Mouse (Mus musculus) CH12.LX (cell line): ENCODE results near the gene Prss54. TPM values are rescaled to one million over a fixed set of nuclear protein-coding genes. Genes with fewer than 3 reads are reported as not detected.

Experiments
- DNase-seq: peaks from one replicate; pipeline ENCODE4 v3.0.0-alpha.2; 2013; ENCODE audit errors: extremely low read depth
- H3K27ac ChIP-seq: 2 replicates; pipeline ENCODE4 v1.5.1; 2012; ENCODE audit warnings: low read depth, mild to moderate bottlenecking, control low read depth, moderate library complexity; ENCODE audit not compliant: insufficient read depth
- H3K27me3 ChIP-seq: replicated peaks from 2 replicates; pipeline ENCODE3; 2012; ENCODE audit warnings: inconsistent platforms
- H3K36me3 ChIP-seq, 2 experiments: replicated peaks in 1 of 2; 2 replicates each; pipeline versions ENCODE3 to v1.6.1; 2012; ENCODE audit warnings: inconsistent platforms in 1 of 2, low read length in 1 of 2, mild to moderate bottlenecking in 1 of 2, mixed read lengths in 1 of 2, moderate library complexity in 1 of 2; ENCODE audit not compliant: control insufficient read depth in 1 of 2, insufficient read depth in 1 of 2
- H3K4me1 ChIP-seq, 2 experiments: 2 replicates each; pipeline ENCODE4 v1.6.1; 2012; ENCODE audit warnings: inconsistent platforms in 1 of 2, moderate library complexity in 1 of 2; ENCODE audit not compliant: insufficient read depth in 2 of 2, control insufficient read depth in 1 of 2
- H3K4me2 ChIP-seq: 2 replicates; pipeline ENCODE4 v1.6.1; 2012; ENCODE audit warnings: low read depth, mild to moderate bottlenecking, control low read depth; ENCODE audit not compliant: poor library complexity, insufficient read depth, severe bottlenecking
- H3K4me3 ChIP-seq, 3 experiments: fragments of 150-350 bp in 1 of 3; sonication (generic) in 1 of 3; replicated peaks in 1 of 3; 2 replicates each; pipeline versions ENCODE3 to v1.5.1; 2011 to 2012; ENCODE audit warnings: low read depth in 2 of 3, low read length in 2 of 3, mild to moderate bottlenecking in 2 of 3, moderate library complexity in 2 of 3, control low read depth in 1 of 3, improper control_type of control experiment in 1 of 3, inconsistent platforms in 1 of 3, mixed read lengths in 1 of 3; ENCODE audit not compliant: poor library complexity in 1 of 3
- H3K79me2 ChIP-seq: replicated peaks from 2 replicates; pipeline ENCODE4 v1.6.1; 2012; ENCODE audit warnings: mild to moderate bottlenecking, moderate library complexity; ENCODE audit not compliant: control insufficient read depth, poor library complexity, insufficient read depth, severe bottlenecking; ENCODE audit errors: extremely low read depth
- H3K9ac ChIP-seq: 2 replicates; pipeline ENCODE4 v1.6.1; 2012; ENCODE audit warnings: low read depth, mild to moderate bottlenecking, control low read depth, moderate library complexity; ENCODE audit not compliant: insufficient read depth
- H3K9me3 ChIP-seq: replicated peaks from 2 replicates; pipeline ENCODE3; 2012; ENCODE audit warnings: low read length, inconsistent platforms, mixed read lengths
- CHD1 ChIP-seq: IDR thresholded peaks from 2 replicates; pipeline ENCODE4 v1.6.1; 2012; ENCODE audit warnings: low read depth, low read length, improper control_type of control experiment, inconsistent platforms
- E2F4 ChIP-seq: IDR thresholded peaks from 2 replicates; pipeline ENCODE4 v1.6.1; 2011; ENCODE audit warnings: low read depth, low read length, improper control_type of control experiment; ENCODE audit not compliant: insufficient replicate concordance
- GABPA ChIP-seq: IDR thresholded peaks from 2 replicates; pipeline ENCODE4 v1.6.1; 2012; ENCODE audit warnings: low read depth, low read length, improper control_type of control experiment, inconsistent platforms; ENCODE audit not compliant: insufficient replicate concordance
- IRF4 ChIP-seq: IDR thresholded peaks from 2 replicates; pipeline ENCODE4 v1.6.1; 2014; ENCODE audit warnings: low read depth, mild to moderate bottlenecking, inconsistent platforms, low read length, improper control_type of control experiment
- JUND ChIP-seq: conservative IDR thresholded peaks from 2 replicates; pipeline ENCODE4 v1.6.1; 2011; ENCODE audit warnings: low read depth, low read length, improper control_type of control experiment
- MAFK ChIP-seq: IDR thresholded peaks from 2 replicates; pipeline ENCODE4 v1.6.1; 2011; ENCODE audit warnings: low read length, improper control_type of control experiment; ENCODE audit not compliant: insufficient replicate concordance
- MEF2A ChIP-seq: IDR thresholded peaks from 2 replicates; pipeline ENCODE4 v1.6.1; 2014; ENCODE audit warnings: low read depth, mild to moderate bottlenecking, inconsistent platforms, low read length, improper control_type of control experiment, borderline replicate concordance
- MXI1 ChIP-seq: IDR thresholded peaks from 2 replicates; pipeline ENCODE4 v1.6.1; 2011; ENCODE audit warnings: mild to moderate bottlenecking, low read depth, low read length, improper control_type of control experiment
- MYC ChIP-seq: IDR thresholded peaks from 2 replicates; pipeline ENCODE4 v1.6.1; 2011; ENCODE audit warnings: low read depth, mild to moderate bottlenecking, improper control_type of control experiment, low read length
- NELFE ChIP-seq: IDR thresholded peaks from 2 replicates; pipeline ENCODE4 v1.6.1; 2011; ENCODE audit warnings: low read depth, low read length, improper control_type of control experiment
- NRF1 ChIP-seq: IDR thresholded peaks from 2 replicates; pipeline ENCODE4 v1.6.1; 2014; ENCODE audit warnings: low read depth, mild to moderate bottlenecking, inconsistent platforms, low read length, improper control_type of control experiment, moderate library complexity
- PAX5 ChIP-seq: IDR thresholded peaks from 2 replicates; pipeline ENCODE4 v1.6.1; 2012; ENCODE audit warnings: low read length, inconsistent platforms, mixed read lengths
- RCOR1 ChIP-seq: conservative IDR thresholded peaks from 2 replicates; pipeline ENCODE4 v1.6.1; 2012; ENCODE audit warnings: low read depth, mild to moderate bottlenecking, inconsistent platforms, low read length, improper control_type of control experiment
- TBP ChIP-seq: conservative IDR thresholded peaks from 2 replicates; pipeline ENCODE4 v1.6.1; 2011; ENCODE audit warnings: low read depth, low read length, improper control_type of control experiment
- USF2 ChIP-seq: conservative IDR thresholded peaks from 2 replicates; pipeline ENCODE4 v1.6.1; 2011; ENCODE audit warnings: low read depth, low read length, improper control_type of control experiment
- ZNF384 ChIP-seq: IDR thresholded peaks from 2 replicates; pipeline ENCODE4 v1.6.1; 2012; ENCODE audit warnings: low read depth, low read length, improper control_type of control experiment, inconsistent platforms
- dilution Hi-C: fragments of 300-500 bp; cut with MboI; formaldehyde crosslinking; loops from 2 replicates; pipeline ENCODE4 v1.14.3; 2020; ENCODE audit warnings: low sequenced_read_pairs; ENCODE audit not compliant: extremely low pct_unique_long_range_greater_than_20kb, extremely low pct_ligation_motif_present
- in situ Hi-C: fragments of 300-500 bp; cut with MboI; formaldehyde crosslinking; loops from 3 replicates; pipeline ENCODE4 v1.14.3; 2019; ENCODE audit warnings: low sequenced_read_pairs, low pct_ligation_motif_present, low pct_unique_long_range_greater_than_20kb, mixed read lengths
- polyA plus RNA-seq: library from polyadenylated mRNA; unstranded; fragments of >175 nt; gene quantifications from 2 replicates; pipeline ENCODE4 v1.2.1, GENCODE M21; 2012; ENCODE audit warnings: low read depth; ENCODE audit not compliant: insufficient read length
- total RNA-seq, 2 experiments: library from RNA; depleted of rRNA; stranded (reverse); fragments of 300-350 nt in 1 of 2; fragments of >200 nt in 1 of 2; gene quantifications; 2 replicates each; pipeline ENCODE4 v1.2.3; 2012 to 2014

Gene Prss54
- total and polyA plus RNA-seq, 3 experiments: not detected

- no peak for DNase-seq
- H3K27ac ChIP-seq: no peak overlapping the region
- no peak for TF ChIP-seq GABPA
- TF ChIP-seq CHD1: no peak
- no peak for TF ChIP-seq ZNF384
- no peak for TF ChIP-seq NRF1
- no peaks in the 10 kb centered on the region for H3K9me3 ChIP-seq
- H3K27me3 ChIP-seq: peaks cover 7% of the 10 kb centered on the region
- H3K4me1 ChIP-seq: no peaks in the 10 kb centered on the region; a peak in 1 of 4 replicates
- dilution Hi-C loops (no loop called here), in situ Hi-C loops (no loop called here)
- no peaks in the 10 kb centered on the region for H3K36me3 ChIP-seq
- H3K79me2 ChIP-seq: no peaks in the 10 kb centered on the region
- H3K4me2 ChIP-seq: no peak overlapping the region
- H3K4me3 ChIP-seq: no peak overlapping the region
- no peak overlapping the region for H3K9ac ChIP-seq
These were observed 20.2 kb downstream of the Prss54 start for GRCm38 (mm10) chr8:95555963-95556362.

- Histone ChIP-seq H3K27ac (no peak overlapping the region), H3K4me2 (no peak overlapping the region), H3K9ac (no peak overlapping the region), H3K9me3 (no peaks in the 10 kb centered on the region), H3K27me3 (peaks cover 2% of the 10 kb centered on the region), H3K36me3 (no peaks in the 10 kb centered on the region), H3K4me1 (peaks cover 2 to 15% of the 10 kb centered on the region in 2 experiments; a peak in 3 of 4 replicates), H3K79me2 (no peaks in the 10 kb centered on the region), H3K4me3 (no peak overlapping the region)
- TF ChIP-seq MXI1: no peak
- TF ChIP-seq MEF2A: no peak
- no peak for TF ChIP-seq IRF4
- TF ChIP-seq MYC: no peak
- TF ChIP-seq JUND: no peak
- no peak for TF ChIP-seq TBP
- TF ChIP-seq RCOR1: no peak
- TF ChIP-seq USF2: no peak
- TF ChIP-seq NELFE: no peak
- no peak for TF ChIP-seq E2F4
- no peak for TF ChIP-seq PAX5
- no peak for TF ChIP-seq MAFK
- DNase-seq: no peak
- in situ Hi-C loops: no loop called here
- dilution Hi-C loops: no loop called here
These were observed 24.6 kb downstream of the Prss54 start for GRCm38 (mm10) chr8:95551577-95551976.
